ENCODE assay signal across 8 mouse cellular contexts in genomic region chr9:43239712-43240593, GRCm38 (mm10). TPM values are rescaled to one million over a fixed set of nuclear protein-coding genes. Genes with fewer than 3 reads are reported as not detected.
DNase-seq lines count a peak whose midpoint lies in the region; ATAC-seq lines count a peak whose summit lies in the region.

TSS of gene Oaf (minus strand) at chr9:43239911.

- peak within 1 kb of the TSS; percentile 95 for H3K4me3 ChIP-seq in intestine, embryonic 14.5 days (ENCODE audit: low read depth, low read length)

- H3K9ac ChIP-seq in intestine, embryonic 14.5 days (ENCODE audit: low read length): peak within 1 kb of the TSS; percentile 80

- H3K27me3 ChIP-seq in intestine, embryonic 14.5 days (replicated peaks; ENCODE audit: control insufficient read depth, insufficient read depth, low read length): no peaks in the 10 kb centered on the region

- H3K4me1 ChIP-seq in intestine, embryonic 14.5 days (replicated peaks; ENCODE audit: control insufficient read depth, insufficient read depth, low read length): peaks cover 29% of the 10 kb centered on the region

- under 1% methylated on average over 44 of the region's 44 CpGs for WGBS in intestine, embryonic 14.5 days

- peak; percentile 91 for ATAC-seq in intestine, embryonic 14.5 days (replicated peaks; ENCODE audit: low FRiP score, low TSS enrichment, low read depth)
- peak; percentile 53 for ATAC-seq in megakaryocyte, adult 5-6 weeks (ENCODE audit: poor library complexity, severe bottlenecking)

- no peaks in the 10 kb centered on the region for H3K9me3 ChIP-seq in intestine, embryonic 14.5 days (ENCODE audit: control insufficient read depth, low read length)

- peaks cover 10% of the 10 kb centered on the region for H3K36me3 ChIP-seq in intestine, embryonic 14.5 days (ENCODE audit: control insufficient read depth, insufficient read depth, low read length)

- DNase-seq in adrenal gland, postnatal 10 days: peak; percentile 91
- peak; percentile 81 for DNase-seq in embryo, embryonic 11.5 days (ENCODE audit: low read depth, low spot score)
- peak; percentile 95 for DNase-seq in gastrocnemius, postnatal 25 days
- peak; percentile 92 for DNase-seq in intestine, embryonic 14.5 days (ENCODE audit: low spot score)
- peak; percentile 35 to 67 for DNase-seq in left cerebral cortex, adult 9 months (ENCODE audit: low spot score in 2 of 2)
- DNase-seq in right cerebral cortex, postnatal 10 days (ENCODE audit: low spot score in 2 of 2): peak; percentile 79 to 82
- DNase-seq in urinary bladder, postnatal 4 days (ENCODE audit: low spot score in 2 of 2): peak; percentile 93 to 94

- H3K27ac ChIP-seq in intestine, embryonic 14.5 days (ENCODE audit: low read depth): peak within 1 kb of the TSS; percentile 91

- H3K4me2 ChIP-seq in intestine, embryonic 14.5 days (ENCODE audit: low read length): peak within 1 kb of the TSS; percentile 80

RNA-seq across cellular contexts. Expression of gene Oaf, which starts in this region (rescaled TPM):
- total RNA-seq in adrenal gland, postnatal 10 days (2021): 10 to 100 TPM; 24.8 to 46.9 TPM
- 10 to 100 TPM in 1 of 2 experiments, 1 to 10 TPM in 1; 8.6 to 10.6 TPM for total RNA-seq in gastrocnemius, postnatal 25 days (2021)
- 108 and 118 TPM in 2 replicates for polyA plus RNA-seq in intestine, embryonic 14.5 days (2014; fragmentation: Nextera tagmentation; extraction: Ambion mirVana)
- total RNA-seq in megakaryocyte, adult 5-6 weeks (2015): 7.0 and 7.2 TPM in 2 replicates
- 3.2 and 3.7 TPM in 2 replicates for total RNA-seq in megakaryocyte, adult 5-6 weeks (2017)

Comparison
In these comparisons a context has a peak if more than half of its experiments do, and no peak if none do; other contexts are left out.
1. Peak in every context shown above with its lines: DNase-seq, ATAC-seq, H3K4me3 ChIP-seq and H3K27ac ChIP-seq.